ENCODE assay signal across 8 mouse cellular contexts in genomic region chr11:52488538-52488937, GRCm38 (mm10).
DNase-seq lines count a peak whose midpoint lies in the region; ATAC-seq and TF ChIP-seq lines count a peak whose summit lies in the region.
"Not testable (repeated sequence)": the region's sequence is repeated elsewhere in the genome, so short reads cannot be mapped to it uniquely, and the experiment has no call there.

No protein-coding gene starts in this region.

- H3K9ac ChIP-seq in heart, adult 2 months (ENCODE audit: low read depth, low read length); midbrain, postnatal 0 days (replicated peaks; ENCODE audit: low read length, poor library complexity, severe bottlenecking): not testable (repeated sequence)

- not testable (repeated sequence) for TF ChIP-seq POLR2A in heart, adult 2 months (IDR thresholded peaks at IDR 0.05; ENCODE audit: insufficient read depth, low read depth, low read length)

- ATAC-seq in frontal cortex, adult (ENCODE audit: low TSS enrichment) = peak; percentile 65; the same call in 1 of the 2 replicates
- not testable (repeated sequence) for ATAC-seq in midbrain, postnatal 0 days (ENCODE audit: low FRiP score)

- not testable (repeated sequence) for H3K4me2 ChIP-seq in midbrain, postnatal 0 days (ENCODE audit: low read depth, low read length, poor library complexity, severe bottlenecking)

- H3K36me3 ChIP-seq in heart, adult 2 months (ENCODE audit: control insufficient read depth, insufficient read depth, low read length); midbrain, postnatal 0 days (ENCODE audit: insufficient read depth, low read length): not testable (repeated sequence)

- H3K4me1 ChIP-seq in heart, adult 2 months (ENCODE audit: control insufficient read depth, insufficient read depth, low read length); midbrain, postnatal 0 days (ENCODE audit: insufficient read depth, low read length): not testable (repeated sequence)

- not testable (repeated sequence) for H3K9me3 ChIP-seq in midbrain, postnatal 0 days (ENCODE audit: low read length)

- not testable (repeated sequence) for H3K27me3 ChIP-seq in heart, adult 2 months (ENCODE audit: control insufficient read depth, insufficient read depth, low read length); midbrain, postnatal 0 days (ENCODE audit: insufficient read depth, low read length)

- DNase-seq in NIH3T3 (ENCODE audit: low read depth) = peak; percentile 28
- DNase-seq in brain, adult 2 months (ENCODE audit: low read depth, low spot score) = peak; percentile 18
- DNase-seq in heart, adult 2 months; midbrain, postnatal 0 days (ENCODE audit: low spot score): not testable (repeated sequence)
- peak; percentile 11 for DNase-seq in kidney, adult 9 months
- peak; percentile 3 to 12 for DNase-seq in layer of hippocampus, adult 2 months (ENCODE audit: low spot score in 2 of 2)
- peak; percentile 24 for DNase-seq in left cerebral cortex, postnatal 4 days

- 72% methylated on average over 4 of the region's 4 CpGs for WGBS in heart, adult 2 months
- WGBS in midbrain, postnatal 0 days = 60% methylated on average over 4 of the region's 4 CpGs

- H3K79me2 ChIP-seq in heart, adult 2 months (replicated peaks; ENCODE audit: control insufficient read depth, insufficient read depth, low read length) = not testable (repeated sequence)

- peak; percentile 41 for TF ChIP-seq CTCF in heart, adult 2 months (IDR thresholded peaks at IDR 0.05)
- peak; percentile 68 for TF ChIP-seq CTCF in layer of hippocampus, adult 2 months (conservative IDR thresholded peaks at IDR 0.05)
- peak; percentile 57 for TF ChIP-seq CTCF in midbrain, postnatal 0 days (IDR thresholded peaks at IDR 0.05)

- not testable (repeated sequence) for H3K4me3 ChIP-seq in heart, adult 2 months; layer of hippocampus, adult 2 months; midbrain, postnatal 0 days (ENCODE audit: low read depth, low read length)

- not testable (repeated sequence) for H3K27ac ChIP-seq in heart, adult 2 months; layer of hippocampus, adult 2 months; midbrain, postnatal 0 days (ENCODE audit: low read depth, low read length)

- intact Hi-C loops in heart, adult 2 months (cut with DNase I); left cerebral cortex, postnatal 4 days (cut with DNase I): not testable (repeated sequence)

- TF ChIP-seq EP300 in heart, adult 2 months (IDR thresholded peaks at IDR 0.05; ENCODE audit: insufficient read depth, low read depth, low read length) = not testable (repeated sequence)
